Mouse (Mus musculus) hindbrain, embryonic 11.5 days (tissue): ENCODE measurements around the gene Furin. TPM values are rescaled to one million over a fixed set of nuclear protein-coding genes. Genes with fewer than 3 reads are reported as not detected.

Source experiments
- ATAC-seq: fragments of 200-750 bp; cut with Nextera tagmentation; 2 replicates; pipeline ENCODE4 v1.8.0; 2017; ENCODE audit warnings: mild to moderate bottlenecking, moderate TSS enrichment, moderate library complexity; ENCODE audit not compliant: low FRiP score
- DNase-seq: peaks from one replicate; pipeline ENCODE4 v3.0.0-alpha.2; 2015; ENCODE audit warnings: low spot score
- H3K27ac ChIP-seq: fragments of 300-500 bp; sonication (generic); 2 replicates; pipeline ENCODE4 v1.5.1; 2014; ENCODE audit warnings: mild to moderate bottlenecking, low read depth, low read length
- H3K27me3 ChIP-seq: fragments of 300-500 bp; sonication (generic); 2 replicates; pipeline ENCODE4 v1.6.1; 2014; ENCODE audit warnings: mild to moderate bottlenecking, low read length, moderate library complexity, mixed read lengths; ENCODE audit not compliant: control insufficient read depth, insufficient read depth
- H3K36me3 ChIP-seq: fragments of 300-500 bp; sonication (generic); 2 replicates; pipeline ENCODE4 v1.6.1; 2014; ENCODE audit warnings: mild to moderate bottlenecking, low read length, moderate library complexity, mixed read lengths; ENCODE audit not compliant: control insufficient read depth, insufficient read depth
- H3K4me1 ChIP-seq: fragments of 300-500 bp; sonication (generic); replicated peaks from 2 replicates; pipeline ENCODE4 v1.6.1; 2014; ENCODE audit warnings: low read length, mixed read lengths; ENCODE audit not compliant: control insufficient read depth, insufficient read depth
- H3K4me2 ChIP-seq: fragments of 300-500 bp; sonication (generic); replicated peaks from 2 replicates; pipeline ENCODE4 v1.6.1; 2014; ENCODE audit warnings: mild to moderate bottlenecking, low read depth, low read length
- H3K4me3 ChIP-seq: fragments of 300-500 bp; sonication (generic); 2 replicates; pipeline ENCODE4 v1.5.1; 2014; ENCODE audit warnings: low read depth, low read length
- H3K9ac ChIP-seq: fragments of 300-500 bp; sonication (generic); 2 replicates; pipeline ENCODE4 v1.6.1; 2014; ENCODE audit warnings: low read depth, low read length
- H3K9me3 ChIP-seq: fragments of 300-500 bp; sonication (generic); 2 replicates; pipeline ENCODE4 v1.6.1; 2016; ENCODE audit warnings: low read length; ENCODE audit not compliant: control insufficient read depth
- WGBS: fragments of 180-500 bp; shearing (Covaris S2); extraction: QIAGEN DNeasy Blood & Tissue Kit; methylation state at CpG from one replicate; pipeline ENCODE4 v1.1.7; 2014; 5-methylcytosine and 5-hydroxymethylcytosine counted together
- polyA plus RNA-seq: library from polyadenylated mRNA; unstranded; fragments of >200 nt; fragmentation: Nextera tagmentation; extraction: Ambion mirVana; gene quantifications from 2 replicates; pipeline ENCODE4 v1.2.1, GENCODE M21; 2014

The Furin gene
- polyA plus RNA-seq, 1 experiment from 2014 or later, result 4.1 TPM

DNA sequence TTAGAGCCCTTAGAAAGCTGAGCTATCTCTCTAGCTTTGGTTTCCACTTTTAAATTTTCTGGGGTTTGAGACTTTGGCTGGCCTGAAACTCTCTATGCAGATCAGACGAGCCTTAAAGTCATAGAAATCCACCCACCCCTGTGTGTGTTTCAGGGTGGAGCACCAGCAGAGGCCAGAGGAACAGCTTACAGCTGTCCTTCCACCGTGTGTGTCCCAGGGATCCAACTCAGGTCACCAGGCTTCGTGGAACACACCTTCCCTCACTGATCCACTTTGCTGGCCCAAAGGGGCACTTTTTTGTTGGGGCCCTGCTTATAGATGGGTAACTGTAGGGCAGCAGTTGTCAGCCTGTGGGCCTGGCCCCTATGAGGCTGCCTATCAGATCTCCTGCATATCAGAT lies 31.0 kb downstream of the Furin start:
- H3K27ac ChIP-seq, result no peak overlapping the region
- no peaks in the 10 kb centered on the region for H3K27me3 ChIP-seq
- H3K36me3 ChIP-seq, result no peaks in the 10 kb centered on the region
- no peak overlapping the region for H3K4me3 ChIP-seq
- DNase-seq (no peak), ATAC-seq (no peak)
- no peak overlapping the region for H3K9ac ChIP-seq
- H3K4me1 ChIP-seq, result no peaks in the 10 kb centered on the region
- no peaks in the 10 kb centered on the region for H3K9me3 ChIP-seq
- no peak overlapping the region for H3K4me2 ChIP-seq
- 70% methylated on average over 3 of the region's 3 CpGs for WGBS

DNA sequence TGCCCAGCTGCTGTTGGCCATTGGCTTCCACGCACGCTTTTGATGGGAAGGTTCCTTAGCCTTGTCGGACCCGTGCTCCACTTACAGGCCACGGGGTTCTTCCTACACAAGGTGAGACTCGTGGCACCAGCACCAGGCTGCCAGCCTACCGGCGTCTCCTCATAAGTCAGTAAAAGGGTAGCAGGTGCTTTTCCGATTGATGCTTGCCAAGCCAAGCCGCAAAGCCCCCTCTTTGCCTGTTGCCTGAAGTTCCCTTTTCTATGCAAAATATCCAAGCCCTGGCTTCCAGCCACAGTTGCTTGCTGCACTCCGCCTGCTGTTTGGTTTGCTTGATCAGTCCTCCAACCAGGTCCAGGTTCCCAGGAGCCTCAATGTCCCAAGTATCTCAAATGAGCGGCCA lies 31.4 kb downstream of the Furin start:
- H3K27ac ChIP-seq, result no peak overlapping the region
- DNase-seq (no peak), ATAC-seq (no peak)
- H3K36me3 ChIP-seq, result no peaks in the 10 kb centered on the region
- no peak overlapping the region for H3K9ac ChIP-seq
- no peaks in the 10 kb centered on the region for H3K9me3 ChIP-seq
- H3K4me1 ChIP-seq, result no peaks in the 10 kb centered on the region
- no peaks in the 10 kb centered on the region for H3K27me3 ChIP-seq
- 85% methylated on average over 12 of the region's 12 CpGs for WGBS
- H3K4me2 ChIP-seq, result no peak overlapping the region
- no peak overlapping the region for H3K4me3 ChIP-seq

- Histone ChIP-seq H3K4me3 (no peak overlapping the region), H3K27me3 (no peaks in the 10 kb centered on the region), H3K27ac (no peak overlapping the region), H3K9ac (no peak overlapping the region), H3K4me2 (no peak overlapping the region), H3K36me3 (no peaks in the 10 kb centered on the region), H3K4me1 (no peaks in the 10 kb centered on the region), H3K9me3 (no peaks in the 10 kb centered on the region)
- WGBS, result 84% methylated on average over 4 of the region's 4 CpGs
- no peak for ATAC-seq
- no peak for DNase-seq
These were observed 31.9 kb downstream of the Furin start for GRCm38 (mm10) chr7:80373352-80373751.

- DNase-seq (no peak), ATAC-seq (no peak)
- WGBS, result 49% methylated on average over 2 of the region's 2 CpGs
- Histone ChIP-seq H3K4me3 (no peak overlapping the region), H3K36me3 (no peaks in the 10 kb centered on the region; the same call in 1 of the 2 replicates), H3K9me3 (no peaks in the 10 kb centered on the region), H3K27ac (no peak overlapping the region), H3K4me2 (no peak overlapping the region), H3K27me3 (no peaks in the 10 kb centered on the region), H3K9ac (no peak overlapping the region), H3K4me1 (no peaks in the 10 kb centered on the region)
These were observed 32.6 kb downstream of the Furin start for GRCm38 (mm10) chr7:80372667-80373066.

- WGBS, result 78% methylated on average over 3 of the region's 3 CpGs
- no peak for ATAC-seq
These were observed 33.1 kb downstream of the Furin start for GRCm38 (mm10) chr7:80372166-80372565.

GRCm38 (mm10) chr7:80371041-80371751 lies 34.0 kb downstream of the Furin start, which contains the start of gene Man2a2:
Gene Man2a2 (minus strand): TSS chr7:80371375.
- Histone ChIP-seq H3K36me3 (peaks cover 4% of the 10 kb centered on the region; the same call in 1 of the 2 replicates), H3K4me3 (peak within 1 kb of the TSS; percentile 88), H3K4me2 (peak within 1 kb of the TSS; percentile 82), H3K27ac (peak within 1 kb of the TSS; percentile 68; the same call in 1 of the 2 replicates), H3K9ac (peak within 1 kb of the TSS; percentile 92), H3K4me1 (no peaks in the 10 kb centered on the region), H3K9me3 (no peaks in the 10 kb centered on the region), H3K27me3 (no peaks in the 10 kb centered on the region)
- DNase-seq, result peak; percentile 86
- WGBS, result under 1% methylated on average over 61 of the region's 86 CpGs
- peak; percentile 81 for ATAC-seq

More at GRCm38 (mm10) chr7:80372166-80372565, 33.1 kb downstream of the Furin start:
- Histone ChIP-seq H3K27ac (no peak overlapping the region), H3K9me3 (no peaks in the 10 kb centered on the region), H3K27me3 (no peaks in the 10 kb centered on the region), H3K4me1 (no peaks in the 10 kb centered on the region), H3K36me3 (no peaks in the 10 kb centered on the region; the same call in 1 of the 2 replicates), H3K4me3 (no peak overlapping the region), H3K4me2 (no peak overlapping the region), H3K9ac (no peak overlapping the region)
- no peak for DNase-seq

DNA sequence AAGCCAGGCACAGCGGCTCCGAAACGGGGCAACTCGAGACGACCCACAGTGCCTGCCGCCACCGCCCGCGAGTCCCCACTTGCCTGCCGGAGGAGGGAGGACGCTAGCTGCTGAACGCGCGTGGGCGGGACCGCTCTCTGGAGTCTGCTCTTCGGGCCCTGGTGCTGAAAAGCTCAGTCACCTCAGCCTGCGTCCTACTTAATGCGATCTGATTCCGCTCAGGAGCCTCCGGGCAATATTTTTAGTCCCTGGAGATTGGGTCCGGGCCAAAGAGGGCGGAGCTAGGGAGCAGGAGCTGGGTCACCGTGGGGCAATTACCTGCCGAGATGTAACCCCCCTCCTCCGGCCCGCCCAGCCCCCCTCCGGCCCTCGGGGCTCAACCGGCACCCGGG lies 34.6 kb downstream of the Furin start:
- Histone ChIP-seq H3K9me3 (no peaks in the 10 kb centered on the region), H3K9ac (peak overlapping the region; percentile 92), H3K27ac (peak overlapping the region; percentile 68; the same call in 1 of the 2 replicates), H3K27me3 (no peaks in the 10 kb centered on the region), H3K4me3 (peak overlapping the region; percentile 88), H3K36me3 (peaks cover 7% of the 10 kb centered on the region; the same call in 1 of the 2 replicates), H3K4me2 (peak overlapping the region; percentile 82), H3K4me1 (no peaks in the 10 kb centered on the region)
- peak; percentile 62 for ATAC-seq
- WGBS, result 0% methylated on average over 29 of the region's 31 CpGs
- DNase-seq, result peak; percentile 73

DNA sequence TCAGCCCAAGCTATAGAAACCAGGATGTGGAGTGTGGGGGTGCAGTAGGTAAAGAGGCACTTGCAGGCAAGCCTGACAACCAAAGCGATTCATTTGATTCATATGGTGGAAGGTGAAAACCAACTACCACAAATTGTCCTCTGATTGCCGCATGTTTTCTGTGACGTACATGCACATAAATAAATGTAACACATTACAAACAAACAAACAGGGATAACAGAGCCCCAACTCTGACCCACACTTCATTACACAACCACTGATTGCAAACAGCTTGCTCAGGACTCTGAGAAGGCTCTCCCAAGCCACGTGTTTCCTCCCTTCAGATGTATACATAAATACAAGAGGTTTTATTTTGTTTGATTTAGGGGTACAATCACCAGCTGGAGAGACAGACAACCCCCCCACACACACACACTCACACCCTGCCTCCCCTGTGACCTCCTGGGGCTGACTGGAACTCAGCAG lies 35.2 kb downstream of the Furin start:
- H3K4me1 ChIP-seq, result no peaks in the 10 kb centered on the region
- H3K4me3 ChIP-seq, result peak overlapping the region; percentile 88
- peaks cover 7% of the 10 kb centered on the region; the same call in 1 of the 2 replicates for H3K36me3 ChIP-seq
- H3K4me2 ChIP-seq, result peak overlapping the region; percentile 82
- ATAC-seq, result 0 out of 2 replicates have a peak, but pooled peaks have one; percentile 1
- H3K9ac ChIP-seq, result peak overlapping the region; percentile 92
- no peaks in the 10 kb centered on the region for H3K27me3 ChIP-seq
- no peak for DNase-seq
- no peak overlapping the region for H3K27ac ChIP-seq
- H3K9me3 ChIP-seq, result no peaks in the 10 kb centered on the region
- 65% methylated on average over 4 of the region's 4 CpGs for WGBS

GRCm38 (mm10) chr7:80369461-80369860 lies 35.8 kb downstream of the Furin start:
- ATAC-seq (no peak), DNase-seq (no peak)
- Histone ChIP-seq H3K36me3 (peaks cover 7% of the 10 kb centered on the region; the same call in 1 of the 2 replicates), H3K4me3 (no peak overlapping the region), H3K27ac (no peak overlapping the region), H3K4me2 (no peak overlapping the region), H3K4me1 (no peaks in the 10 kb centered on the region), H3K27me3 (no peaks in the 10 kb centered on the region), H3K9ac (no peak overlapping the region), H3K9me3 (no peaks in the 10 kb centered on the region)
- WGBS, result 72% methylated on average over 5 of the region's 5 CpGs
